Mouse (Mus musculus): Measurements from ENCODE around the gene Gnai3. TPM values are rescaled to one million over a fixed set of nuclear protein-coding genes. Genes with fewer than 3 reads are reported as not detected.

Gene Gnai3
- polyA plus RNA-seq, 1 experiment, result 20.1 TPM

GRCm38 (mm10) chr3:108128520-108128919 lies 17.4 kb downstream of the Gnai3 start:
- Histone ChIP-seq H3K36me3 (ENCODE audit: control insufficient read depth, insufficient read depth) (peaks cover under 1% of the 10 kb centered on the region), H3K79me2 (ENCODE audit: control insufficient read depth, insufficient read depth) (peaks cover 86% of the 10 kb centered on the region), H3K4me2 (ENCODE audit: low read depth) (no peak overlapping the region), H3K27me3 (ENCODE audit: control insufficient read depth, insufficient read depth, insufficient read length) (no peaks in the 10 kb centered on the region), H3K4me3 (no peak overlapping the region), H3ac (ENCODE audit: control insufficient read depth, insufficient read length) (no peak overlapping the region)
- TF ChIP-seq USF1 (IDR thresholded peaks at IDR 0.05; ENCODE audit: low read depth) (no peak), TCF12 (IDR thresholded peaks at IDR 0.05; ENCODE audit: insufficient read depth, poor library complexity, severe bottlenecking) (no peak), MYOG (IDR thresholded peaks at IDR 0.05; ENCODE audit: control insufficient read depth in 1 of 3, insufficient read depth in 1 of 3, insufficient read length in 2 of 3, low read depth in 2 of 3) (no peak), MAX (IDR thresholded peaks at IDR 0.05; ENCODE audit: low read depth) (no peak), REST (IDR thresholded peaks at IDR 0.05; ENCODE audit: insufficient read depth, insufficient read length) (no peak), CEBPB (IDR thresholded peaks at IDR 0.05; ENCODE audit: insufficient read depth, poor library complexity, severe bottlenecking) (no peak), TCF3 (IDR thresholded peaks at IDR 0.05; ENCODE audit: insufficient read length, low read depth) (no peak), MYOD1 (IDR thresholded peaks at IDR 0.05; ENCODE audit: control insufficient read depth in 1 of 3, insufficient read length in 2 of 3, low read depth in 2 of 3) (no peak), POLR2AphosphoS2 (IDR thresholded peaks at IDR 0.05; ENCODE audit: insufficient read length, low read depth) (no peak), E2F4 (IDR thresholded peaks at IDR 0.05; ENCODE audit: insufficient read depth) (no peak), SRF (IDR thresholded peaks at IDR 0.05; ENCODE audit: control insufficient read depth, insufficient read length, low read depth) (no peak), POLR2A (IDR thresholded peaks at IDR 0.05; ENCODE audit: insufficient read length, low read depth) (no peak)

- no peak overlapping the region for H3K4me3 ChIP-seq
- peaks cover 16% of the 10 kb centered on the region for H3K36me3 ChIP-seq (ENCODE audit: control insufficient read depth, insufficient read depth)
- TF ChIP-seq MYOG (IDR thresholded peaks at IDR 0.05; ENCODE audit: control insufficient read depth in 1 of 3, insufficient read depth in 1 of 3, insufficient read length in 2 of 3, low read depth in 2 of 3) (no peak), POLR2AphosphoS2 (IDR thresholded peaks at IDR 0.05; ENCODE audit: insufficient read length, low read depth) (no peak), REST (IDR thresholded peaks at IDR 0.05; ENCODE audit: insufficient read depth, insufficient read length) (no peak), MYOD1 (IDR thresholded peaks at IDR 0.05; ENCODE audit: control insufficient read depth in 1 of 3, insufficient read length in 2 of 3, low read depth in 2 of 3) (no peak), E2F4 (IDR thresholded peaks at IDR 0.05; ENCODE audit: insufficient read depth) (no peak), MAX (IDR thresholded peaks at IDR 0.05; ENCODE audit: low read depth) (no peak), POLR2A (IDR thresholded peaks at IDR 0.05; ENCODE audit: insufficient read length, low read depth) (no peak), TCF3 (IDR thresholded peaks at IDR 0.05; ENCODE audit: insufficient read length, low read depth) (no peak), CEBPB (IDR thresholded peaks at IDR 0.05; ENCODE audit: insufficient read depth, poor library complexity, severe bottlenecking) (no peak), TCF12 (IDR thresholded peaks at IDR 0.05; ENCODE audit: insufficient read depth, poor library complexity, severe bottlenecking) (no peak), USF1 (IDR thresholded peaks at IDR 0.05; ENCODE audit: low read depth) (no peak), SRF (IDR thresholded peaks at IDR 0.05; ENCODE audit: control insufficient read depth, insufficient read length, low read depth) (no peak)
- H3K79me2 ChIP-seq (ENCODE audit: control insufficient read depth, insufficient read depth), result peaks cover 69% of the 10 kb centered on the region
- no peak overlapping the region for H3ac ChIP-seq (ENCODE audit: control insufficient read depth, insufficient read length)
- H3K27me3 ChIP-seq (ENCODE audit: control insufficient read depth, insufficient read depth, insufficient read length), result no peaks in the 10 kb centered on the region
- H3K4me2 ChIP-seq (ENCODE audit: low read depth), result no peak overlapping the region
These were observed 19.6 kb downstream of the Gnai3 start for GRCm38 (mm10) chr3:108126327-108126726.

GRCm38 (mm10) chr3:108124131-108124530 lies 21.8 kb downstream of the Gnai3 start:
- TF ChIP-seq REST (IDR thresholded peaks at IDR 0.05; ENCODE audit: insufficient read depth, insufficient read length), result no peak
- no peak for TF ChIP-seq MYOG (IDR thresholded peaks at IDR 0.05; ENCODE audit: control insufficient read depth in 1 of 3, insufficient read depth in 1 of 3, insufficient read length in 2 of 3, low read depth in 2 of 3)
- no peak for TF ChIP-seq E2F4 (IDR thresholded peaks at IDR 0.05; ENCODE audit: insufficient read depth)
- TF ChIP-seq USF1 (IDR thresholded peaks at IDR 0.05; ENCODE audit: low read depth), result no peak
- TF ChIP-seq SRF (IDR thresholded peaks at IDR 0.05; ENCODE audit: control insufficient read depth, insufficient read length, low read depth), result no peak
- no peak for TF ChIP-seq TCF3 (IDR thresholded peaks at IDR 0.05; ENCODE audit: insufficient read length, low read depth)
- no peak for TF ChIP-seq TCF12 (IDR thresholded peaks at IDR 0.05; ENCODE audit: insufficient read depth, poor library complexity, severe bottlenecking)
- TF ChIP-seq CEBPB (IDR thresholded peaks at IDR 0.05; ENCODE audit: insufficient read depth, poor library complexity, severe bottlenecking), result no peak
- no peak for TF ChIP-seq MAX (IDR thresholded peaks at IDR 0.05; ENCODE audit: low read depth)
- no peak for TF ChIP-seq MYOD1 (IDR thresholded peaks at IDR 0.05; ENCODE audit: control insufficient read depth in 1 of 3, insufficient read length in 2 of 3, low read depth in 2 of 3)
- TF ChIP-seq POLR2A (IDR thresholded peaks at IDR 0.05; ENCODE audit: insufficient read length, low read depth), result no peak
- no peak for TF ChIP-seq POLR2AphosphoS2 (IDR thresholded peaks at IDR 0.05; ENCODE audit: insufficient read length, low read depth)
- no peak overlapping the region for H3K4me3 ChIP-seq
- H3ac ChIP-seq (ENCODE audit: control insufficient read depth, insufficient read length), result no peak overlapping the region
- no peak overlapping the region for H3K4me2 ChIP-seq (ENCODE audit: low read depth)
- peaks cover 22% of the 10 kb centered on the region for H3K36me3 ChIP-seq (ENCODE audit: control insufficient read depth, insufficient read depth)
- no peaks in the 10 kb centered on the region for H3K27me3 ChIP-seq (ENCODE audit: control insufficient read depth, insufficient read depth, insufficient read length)
- H3K79me2 ChIP-seq (ENCODE audit: control insufficient read depth, insufficient read depth), result peaks cover 47% of the 10 kb centered on the region

GRCm38 (mm10) chr3:108123242-108123641 lies 22.7 kb downstream of the Gnai3 start:
- Histone ChIP-seq H3K4me2 (ENCODE audit: low read depth) (no peak overlapping the region), H3K27me3 (ENCODE audit: control insufficient read depth, insufficient read depth, insufficient read length) (no peaks in the 10 kb centered on the region), H3ac (ENCODE audit: control insufficient read depth, insufficient read length) (no peak overlapping the region), H3K36me3 (ENCODE audit: control insufficient read depth, insufficient read depth) (peaks cover 22% of the 10 kb centered on the region), H3K79me2 (ENCODE audit: control insufficient read depth, insufficient read depth) (peaks cover 38% of the 10 kb centered on the region), H3K4me3 (no peak overlapping the region)
- TF ChIP-seq CEBPB (IDR thresholded peaks at IDR 0.05; ENCODE audit: insufficient read depth, poor library complexity, severe bottlenecking) (no peak), MAX (IDR thresholded peaks at IDR 0.05; ENCODE audit: low read depth) (no peak), TCF3 (IDR thresholded peaks at IDR 0.05; ENCODE audit: insufficient read length, low read depth) (no peak), E2F4 (IDR thresholded peaks at IDR 0.05; ENCODE audit: insufficient read depth) (no peak), USF1 (IDR thresholded peaks at IDR 0.05; ENCODE audit: low read depth) (no peak), POLR2AphosphoS2 (IDR thresholded peaks at IDR 0.05; ENCODE audit: insufficient read length, low read depth) (no peak), TCF12 (IDR thresholded peaks at IDR 0.05; ENCODE audit: insufficient read depth, poor library complexity, severe bottlenecking) (no peak)
